Mouse (Mus musculus): ENCODE results near the gene Rxra. TPM values are rescaled to one million over a fixed set of nuclear protein-coding genes. Genes with fewer than 3 reads are reported as not detected.
A peak's percentile ranks its signal among the peaks of the same experiment; 100 is the strongest.

The Rxra gene
- polyA plus RNA-seq, 1 experiment from 2014 or later: 12.4 TPM

GRCm38 (mm10) chr2:27802493-27802892, 126.3 kb downstream of the Rxra start:
- no peak overlapping the region for H3K9ac ChIP-seq
- ATAC-seq (ENCODE audit: insufficient read depth, low FRiP score, low read depth): peak; percentile 79
- H3K9me3 ChIP-seq: no peaks in the 10 kb centered on the region
- no peak overlapping the region for H3K4me3 ChIP-seq (replicated peaks)
- no peaks in the 10 kb centered on the region for H3K36me3 ChIP-seq
- peak overlapping the region; percentile 80 for H3K27ac ChIP-seq
- no peak overlapping the region for H3K4me2 ChIP-seq
- WGBS: 19% methylated on average over 9 of the region's 9 CpGs
- peaks cover 9% of the 10 kb centered on the region; the same call in 1 of the 2 replicates for H3K4me1 ChIP-seq
- no peaks in the 10 kb centered on the region for H3K27me3 ChIP-seq (replicated peaks)

GRCm38 (mm10) chr2:27806691-27807090, 130.5 kb downstream of the Rxra start:
- H3K4me3 ChIP-seq (replicated peaks): no peak overlapping the region
- H3K27ac ChIP-seq: no peak overlapping the region
- H3K9ac ChIP-seq: no peak overlapping the region
- 76% methylated on average over 7 of the region's 7 CpGs for WGBS
- no peak overlapping the region for H3K4me2 ChIP-seq
- ATAC-seq (ENCODE audit: insufficient read depth, low FRiP score, low read depth): no peak
- H3K36me3 ChIP-seq: no peaks in the 10 kb centered on the region
- H3K9me3 ChIP-seq: no peaks in the 10 kb centered on the region
- peaks cover 9% of the 10 kb centered on the region for H3K4me1 ChIP-seq
- no peaks in the 10 kb centered on the region for H3K27me3 ChIP-seq (replicated peaks)

DNA sequence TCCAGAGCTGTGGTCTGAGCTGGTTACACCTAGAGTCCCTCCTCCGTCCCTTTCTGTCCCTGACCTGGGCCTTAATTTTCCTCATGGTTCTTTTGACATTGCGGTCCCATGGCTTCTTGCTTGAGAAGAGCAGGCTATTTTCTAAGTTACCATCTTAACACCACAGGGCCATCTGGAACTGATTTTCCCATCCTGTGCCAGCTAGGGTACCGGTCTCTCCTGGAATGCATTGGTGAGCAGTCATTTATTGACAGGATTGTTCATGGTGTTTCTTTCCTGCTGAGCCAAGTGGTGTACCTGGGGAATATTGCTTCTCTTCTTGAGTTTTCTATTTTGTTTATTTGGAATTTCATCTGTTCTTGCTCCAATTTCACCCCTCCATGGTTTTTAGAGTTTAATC, 131.4 kb downstream of the Rxra start:
- no peak overlapping the region for H3K4me3 ChIP-seq (replicated peaks)
- WGBS: 86% methylated on average over 3 of the region's 3 CpGs
- no peak overlapping the region for H3K27ac ChIP-seq
- no peaks in the 10 kb centered on the region for H3K36me3 ChIP-seq
- ATAC-seq (ENCODE audit: insufficient read depth, low FRiP score, low read depth): no peak
- no peak overlapping the region for H3K4me2 ChIP-seq
- H3K4me1 ChIP-seq: peaks cover 2% of the 10 kb centered on the region
- H3K9me3 ChIP-seq: no peaks in the 10 kb centered on the region
- no peak overlapping the region for H3K9ac ChIP-seq
- H3K27me3 ChIP-seq (replicated peaks): no peaks in the 10 kb centered on the region

DNA sequence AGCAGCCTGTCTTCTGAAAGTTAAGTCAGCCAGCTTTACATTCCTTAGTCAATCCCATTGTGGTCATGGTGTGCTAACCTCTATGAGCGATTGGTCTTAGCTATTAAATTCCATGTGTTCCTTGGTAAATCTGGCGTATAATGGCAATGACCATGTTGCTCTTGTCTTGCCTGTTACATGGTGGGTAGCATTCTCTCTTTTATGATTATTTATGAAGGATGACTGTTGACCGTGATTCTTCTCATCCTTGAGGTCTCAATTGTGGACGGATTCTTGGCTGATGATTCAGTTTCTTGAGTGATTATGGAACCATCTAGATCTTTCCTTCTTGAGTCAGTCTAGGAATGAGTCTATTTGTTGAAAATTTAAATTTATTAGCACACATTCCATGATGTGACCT, 133.7 kb downstream of the Rxra start:
- Histone ChIP-seq H3K9ac (no peak overlapping the region), H3K27me3 (replicated peaks) (no peaks in the 10 kb centered on the region), H3K4me2 (no peak overlapping the region), H3K36me3 (no peaks in the 10 kb centered on the region), H3K27ac (no peak overlapping the region), H3K4me1 (peaks cover 13% of the 10 kb centered on the region; the same call in 1 of the 2 replicates), H3K9me3 (no peaks in the 10 kb centered on the region), H3K4me3 (replicated peaks) (no peak overlapping the region)
- no peak for ATAC-seq (ENCODE audit: insufficient read depth, low FRiP score, low read depth)
- WGBS: 79% methylated on average over 4 of the region's 4 CpGs

Other genes with a start within 250 kb of the Rxra start
- gene Vav2, start 249.4 kb upstream of the Rxra start, polyA plus RNA-seq (2015; fragmentation: Nextera tagmentation; extraction: Ambion mirVana): 7.0 and 7.8 TPM in 2 replicates
- 7.1 and 7.2 TPM in 2 replicates for gene Brd3os, start 234.1 kb upstream of the Rxra start, polyA plus RNA-seq (2015; fragmentation: Nextera tagmentation; extraction: Ambion mirVana)
- gene Brd3, start 168.8 kb upstream of the Rxra start, polyA plus RNA-seq (2015; fragmentation: Nextera tagmentation; extraction: Ambion mirVana): 76.2 and 87.8 TPM in 2 replicates
- gene Wdr5, start 161.3 kb upstream of the Rxra start, polyA plus RNA-seq (2015; fragmentation: Nextera tagmentation; extraction: Ambion mirVana): 49.2 and 52.0 TPM in 2 replicates
- 130 and 136 TPM in 2 replicates for gene Col5a1, start 210.0 kb downstream of the Rxra start, polyA plus RNA-seq (2015; fragmentation: Nextera tagmentation; extraction: Ambion mirVana)